Mouse (Mus musculus) embryo, embryonic 11 days (tissue): ENCODE data around the gene Camkmt.

Source experiments
- DNase-seq: peaks from one replicate; pipeline ENCODE4 v3.0.0-alpha.2; 2015

Gene Camkmt

GRCm38 (mm10) chr17:85507089-85507460 is 416.7 kb downstream of the Camkmt start:
- no peak for DNase-seq
